Mouse (Mus musculus): ENCODE measurements around the gene Kif6. TPM values are rescaled to one million over a fixed set of nuclear protein-coding genes. Genes with fewer than 3 reads are reported as not detected.
A peak's percentile ranks its signal among the peaks of the same experiment; 100 is the strongest.

Kif6 gene
- polyA plus RNA-seq, 1 experiment from 2014 or later, result 4.8 TPM

- no peaks in the 10 kb centered on the region for H3K4me1 ChIP-seq (ENCODE audit: insufficient read depth)
- no peak overlapping the region for H3K9ac ChIP-seq
- H3K4me3 ChIP-seq (ENCODE audit: low read depth, low read length), result no peak overlapping the region
- TF ChIP-seq CTCF (IDR thresholded peaks at IDR 0.05; ENCODE audit: low read depth), result no peak
- DNase-seq, result no peak
- H3K27ac ChIP-seq (ENCODE audit: low read depth), result peak overlapping the region; percentile 87
- WGBS, result 76% methylated on average over 8 of the region's 8 CpGs
- H3K27me3 ChIP-seq (ENCODE audit: insufficient read depth, low read length), result no peaks in the 10 kb centered on the region
- no peaks in the 10 kb centered on the region for H3K36me3 ChIP-seq (ENCODE audit: insufficient read depth)
- 0 out of 2 replicates have a peak, but pooled peaks have one; percentile 6 for ATAC-seq (ENCODE audit: insufficient read depth)
- H3K9me3 ChIP-seq (ENCODE audit: low read depth, low read length), result no peaks in the 10 kb centered on the region
- no peak overlapping the region for H3K4me2 ChIP-seq
Observed at GRCm38 (mm10) chr17:49642336-49642735, 27.4 kb downstream of the Kif6 start.

- 87% methylated on average over 11 of the region's 11 CpGs for WGBS
- H3K4me3 ChIP-seq (ENCODE audit: low read depth, low read length), result no peak overlapping the region
- no peaks in the 10 kb centered on the region for H3K9me3 ChIP-seq (ENCODE audit: low read depth, low read length)
- H3K27ac ChIP-seq (ENCODE audit: low read depth), result peak overlapping the region; percentile 87
- no peaks in the 10 kb centered on the region for H3K36me3 ChIP-seq (ENCODE audit: insufficient read depth)
- no peak overlapping the region for H3K4me2 ChIP-seq
- H3K27me3 ChIP-seq (ENCODE audit: insufficient read depth, low read length), result no peaks in the 10 kb centered on the region
- H3K4me1 ChIP-seq (ENCODE audit: insufficient read depth), result no peaks in the 10 kb centered on the region
- TF ChIP-seq CTCF (IDR thresholded peaks at IDR 0.05; ENCODE audit: low read depth), result peak; percentile 38
- DNase-seq (no peak), ATAC-seq (ENCODE audit: insufficient read depth) (no peak)
- H3K9ac ChIP-seq, result no peak overlapping the region
Observed at GRCm38 (mm10) chr17:49642889-49643490, 28.1 kb downstream of the Kif6 start.

DNA sequence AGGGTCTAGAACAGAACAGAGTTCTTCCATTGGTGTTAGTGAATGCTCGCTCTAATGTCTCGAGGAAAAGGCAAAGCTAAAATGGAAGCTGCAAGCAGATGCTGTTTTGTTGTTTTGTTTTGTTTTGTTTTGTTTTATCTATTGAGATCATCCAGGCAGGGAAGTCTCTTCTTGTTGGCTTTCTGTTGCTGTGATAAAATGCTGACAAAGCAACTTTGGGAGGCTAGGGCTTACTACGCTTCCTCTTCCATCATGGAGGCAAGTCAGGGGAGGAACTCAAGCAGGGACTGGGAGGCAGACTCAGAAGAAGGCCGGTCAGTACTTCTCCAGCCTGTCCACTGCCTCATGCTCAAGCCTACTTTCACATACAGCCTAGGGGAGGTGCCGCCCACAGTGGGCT, 31.3 kb downstream of the Kif6 start:
- no peaks in the 10 kb centered on the region for H3K9me3 ChIP-seq (ENCODE audit: low read depth, low read length)
- H3K4me2 ChIP-seq, result no peak overlapping the region
- H3K9ac ChIP-seq, result no peak overlapping the region
- H3K4me1 ChIP-seq (ENCODE audit: insufficient read depth), result 0 out of 2 replicates have a peak, but pooled peaks cover 1% of the 10 kb centered on the region
- ATAC-seq (ENCODE audit: insufficient read depth) (no peak), DNase-seq (no peak)
- no peak overlapping the region for H3K4me3 ChIP-seq (ENCODE audit: low read depth, low read length)
- no peak overlapping the region for H3K27ac ChIP-seq (ENCODE audit: low read depth)
- H3K27me3 ChIP-seq (ENCODE audit: insufficient read depth, low read length), result no peaks in the 10 kb centered on the region
- 97% methylated on average over 5 of the region's 5 CpGs for WGBS
- no peaks in the 10 kb centered on the region for H3K36me3 ChIP-seq (ENCODE audit: insufficient read depth)
- no peak for TF ChIP-seq CTCF (IDR thresholded peaks at IDR 0.05; ENCODE audit: low read depth)

GRCm38 (mm10) chr17:49648970-49649369, 34.0 kb downstream of the Kif6 start:
- Histone ChIP-seq H3K4me3 (ENCODE audit: low read depth, low read length) (no peak overlapping the region), H3K36me3 (ENCODE audit: insufficient read depth) (no peaks in the 10 kb centered on the region), H3K27ac (ENCODE audit: low read depth) (peak overlapping the region; percentile 75), H3K4me1 (ENCODE audit: insufficient read depth) (0 out of 2 replicates have a peak, but pooled peaks cover 4% of the 10 kb centered on the region), H3K9ac (no peak overlapping the region), H3K4me2 (no peak overlapping the region), H3K9me3 (ENCODE audit: low read depth, low read length) (no peaks in the 10 kb centered on the region), H3K27me3 (ENCODE audit: insufficient read depth, low read length) (no peaks in the 10 kb centered on the region)
- WGBS, result 38% methylated on average over 2 of the region's 2 CpGs
- DNase-seq (no peak), ATAC-seq (ENCODE audit: insufficient read depth) (peak; percentile 72)
- peak; percentile 35 for TF ChIP-seq CTCF (IDR thresholded peaks at IDR 0.05; ENCODE audit: low read depth)

- peak; percentile 79 for DNase-seq
- H3K27me3 ChIP-seq (ENCODE audit: insufficient read depth, low read length), result no peaks in the 10 kb centered on the region
- no peak for TF ChIP-seq CTCF (IDR thresholded peaks at IDR 0.05; ENCODE audit: low read depth)
- no peaks in the 10 kb centered on the region for H3K9me3 ChIP-seq (ENCODE audit: low read depth, low read length)
- peak; percentile 85 for ATAC-seq (ENCODE audit: insufficient read depth)
- H3K36me3 ChIP-seq (ENCODE audit: insufficient read depth), result no peaks in the 10 kb centered on the region
- WGBS, result 41% methylated on average over 7 of the region's 7 CpGs
- H3K4me3 ChIP-seq (ENCODE audit: low read depth, low read length), result no peak overlapping the region
- H3K4me2 ChIP-seq, result no peak overlapping the region
- H3K27ac ChIP-seq (ENCODE audit: low read depth), result peak overlapping the region; percentile 61; the same call in 1 of the 2 replicates
- H3K9ac ChIP-seq, result no peak overlapping the region
- 0 out of 2 replicates have a peak, but pooled peaks cover 4% of the 10 kb centered on the region for H3K4me1 ChIP-seq (ENCODE audit: insufficient read depth)
Observed at GRCm38 (mm10) chr17:49649394-49649793, 34.5 kb downstream of the Kif6 start.

DNA sequence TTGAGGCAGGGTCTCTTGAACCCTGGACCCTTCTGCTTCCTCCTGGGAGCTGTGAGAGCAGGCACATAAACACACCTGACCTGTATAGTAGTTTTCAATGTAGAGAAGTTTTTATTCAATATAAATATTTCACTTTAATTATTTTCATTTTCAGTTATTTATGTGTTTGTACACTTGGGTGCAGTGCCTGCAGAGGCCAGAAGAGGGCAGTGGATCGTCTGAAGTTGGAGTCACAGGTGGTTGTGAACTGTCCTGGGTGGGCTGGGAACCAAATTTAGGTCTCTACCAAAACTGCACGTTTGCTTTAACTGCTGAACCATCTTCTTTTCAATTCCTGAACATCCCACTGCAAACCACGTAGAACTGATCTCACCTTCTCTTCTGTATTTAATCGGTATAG, 35.4 kb downstream of the Kif6 start:
- Histone ChIP-seq H3K4me1 (ENCODE audit: insufficient read depth) (0 out of 2 replicates have a peak, but pooled peaks cover 4% of the 10 kb centered on the region), H3K9ac (no peak overlapping the region), H3K4me3 (ENCODE audit: low read depth, low read length) (no peak overlapping the region), H3K27me3 (ENCODE audit: insufficient read depth, low read length) (no peaks in the 10 kb centered on the region), H3K9me3 (ENCODE audit: low read depth, low read length) (no peaks in the 10 kb centered on the region), H3K4me2 (no peak overlapping the region), H3K36me3 (ENCODE audit: insufficient read depth) (no peaks in the 10 kb centered on the region), H3K27ac (ENCODE audit: low read depth) (no peak overlapping the region)
- ATAC-seq (ENCODE audit: insufficient read depth) (no peak), DNase-seq (no peak)
- 85% methylated on average over 4 of the region's 4 CpGs for WGBS
- TF ChIP-seq CTCF (IDR thresholded peaks at IDR 0.05; ENCODE audit: low read depth), result peak; percentile 49

DNA sequence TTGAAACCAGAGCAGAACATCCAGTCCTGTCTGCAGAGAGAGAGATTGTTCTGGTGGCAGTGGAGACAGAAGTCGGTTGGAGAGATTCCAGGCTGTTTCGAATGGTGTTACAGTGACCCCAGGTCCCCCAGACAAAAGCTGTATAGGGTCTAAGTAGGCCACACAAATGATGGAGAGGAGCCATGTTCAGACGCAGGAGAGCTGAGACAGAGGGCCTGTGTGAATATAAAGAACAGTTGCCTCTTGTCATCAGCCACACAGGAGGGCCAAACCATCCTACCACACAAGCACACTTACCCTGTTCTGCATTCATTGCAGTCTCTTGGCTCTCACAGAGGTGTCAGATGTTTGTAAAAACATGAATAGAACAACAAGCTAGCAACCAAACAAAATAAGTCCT, 37.4 kb downstream of the Kif6 start:
- H3K4me3 ChIP-seq (ENCODE audit: low read depth, low read length), result no peak overlapping the region
- ATAC-seq (ENCODE audit: insufficient read depth) (peak; percentile 60), DNase-seq (peak; percentile 82)
- no peak overlapping the region for H3K4me2 ChIP-seq
- H3K9ac ChIP-seq, result no peak overlapping the region
- no peak for TF ChIP-seq CTCF (IDR thresholded peaks at IDR 0.05; ENCODE audit: low read depth)
- H3K4me1 ChIP-seq (ENCODE audit: insufficient read depth), result 0 out of 2 replicates have a peak, but pooled peaks cover 4% of the 10 kb centered on the region
- WGBS, result 28% methylated on average over 3 of the region's 3 CpGs
- no peaks in the 10 kb centered on the region for H3K36me3 ChIP-seq (ENCODE audit: insufficient read depth)
- no peak overlapping the region for H3K27ac ChIP-seq (ENCODE audit: low read depth)
- H3K27me3 ChIP-seq (ENCODE audit: insufficient read depth, low read length), result no peaks in the 10 kb centered on the region
- no peaks in the 10 kb centered on the region for H3K9me3 ChIP-seq (ENCODE audit: low read depth, low read length)

Measured in lung, embryonic 14.5 days (tissue).